Mouse (Mus musculus): ENCODE measurements around the gene Astn1.

DNA sequence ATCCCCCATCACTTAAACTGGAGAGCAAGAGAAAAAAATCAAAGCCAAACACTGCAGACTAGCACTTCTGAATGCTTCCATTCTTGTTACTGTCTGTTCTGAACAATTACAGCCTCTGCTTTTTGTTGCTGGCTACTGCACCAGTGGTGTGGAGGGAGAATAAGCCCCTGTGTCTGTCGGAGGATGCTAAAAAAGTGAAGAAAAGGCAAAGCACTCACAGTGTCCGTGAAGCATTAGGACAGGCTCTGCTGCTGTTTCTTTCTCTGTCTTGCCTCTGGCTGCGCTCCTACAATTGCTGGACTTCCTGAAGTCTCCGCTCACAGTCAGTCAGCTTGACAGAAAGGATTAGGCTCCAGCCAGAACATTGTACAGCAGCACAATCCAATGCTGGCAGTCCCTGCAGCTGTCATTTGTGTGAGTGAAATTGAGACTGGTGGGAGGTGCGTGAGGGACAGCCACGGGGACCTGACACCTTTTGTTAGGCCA is 192.0 kb downstream of the Astn1 start:
- TF ChIP-seq MAX (IDR thresholded peaks at IDR 0.05; ENCODE audit: low read length), result no peak
- TF ChIP-seq CTCF (conservative IDR thresholded peaks at IDR 0.05 in 1 of 2, IDR thresholded peaks at IDR 0.05 in 1 of 2; ENCODE audit: low read depth in 2 of 2, low read length in 2 of 2), result no peak
- TF ChIP-seq POLR2A (IDR thresholded peaks at IDR 0.05; ENCODE audit: low read depth, low read length), result no peak
- no peak for TF ChIP-seq CHD2 (IDR thresholded peaks at IDR 0.05; ENCODE audit: low read length)
- TF ChIP-seq TBP (conservative IDR thresholded peaks at IDR 0.05; ENCODE audit: low read depth, low read length), result no peak
- TF ChIP-seq SMC3 (IDR thresholded peaks at IDR 0.05; ENCODE audit: low read depth, low read length), result no peak
- TF ChIP-seq MAFK (IDR thresholded peaks at IDR 0.05; ENCODE audit: insufficient replicate concordance, low read length), result no peak
- no peak for TF ChIP-seq BHLHE40 (IDR thresholded peaks at IDR 0.05; ENCODE audit: low read depth, low read length)
- TF ChIP-seq USF1 (IDR thresholded peaks at IDR 0.05; ENCODE audit: low read depth, low read length), result no peak

Measured in CH12.LX (cell line).